12 mouse cellular contexts compared by ENCODE assay signal in the genomic region with DNA sequence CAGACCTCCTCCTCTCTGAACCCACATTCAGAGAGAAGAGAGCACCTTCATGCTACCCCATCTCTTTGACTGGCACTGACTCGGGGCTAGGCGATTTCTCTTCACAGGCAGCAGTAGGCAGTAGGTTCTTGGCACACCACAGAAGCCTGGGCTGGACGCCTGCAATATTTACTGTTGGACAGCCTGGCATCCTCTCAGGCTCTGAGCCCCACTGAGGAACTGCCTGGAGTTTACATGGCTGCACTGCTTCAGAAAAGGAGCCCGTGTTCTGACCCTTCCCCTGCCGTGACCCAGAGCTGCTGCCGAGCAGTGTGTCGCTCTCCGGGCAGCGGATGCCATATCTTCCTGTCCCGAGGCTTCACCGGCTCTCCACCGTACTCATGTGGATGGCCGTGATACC.
"Had no signal": no experiment of that assay in that cellular context is flagged by ENCODE, and none has a peak within 500 bp of the region (broad histone marks: within the 10 kb centered on the region; RNA-seq: fewer than 3 reads in every experiment).

No protein-coding gene starts in this region.

- H3K27me3 ChIP-seq: limb, embryonic 15.5 days; liver, embryonic 12.5 days; neural tube, embryonic 13.5 days; stomach, embryonic 15.5 days had no signal

- H3K36me3 ChIP-seq: liver, embryonic 12.5 days had no signal

- DNase-seq: kidney, adult 8-10 months; lung, embryonic 14.5 days; lung, postnatal 10 days; retina, postnatal 1 day; thymus, adult 2 months; thymus, postnatal 25 days had no signal

- H3K9me3 ChIP-seq: limb, embryonic 15.5 days; stomach, embryonic 15.5 days had no signal

- H3K4me3 ChIP-seq: left cerebral cortex, adult 2 months; limb, embryonic 15.5 days; liver, embryonic 12.5 days; midbrain, embryonic 10.5 days; neural tube, embryonic 13.5 days; stomach, embryonic 15.5 days had no signal

- H3K4me1 ChIP-seq: limb, embryonic 15.5 days; liver, embryonic 12.5 days; neural tube, embryonic 13.5 days; stomach, embryonic 15.5 days had no signal

- H3K27ac ChIP-seq: left cerebral cortex, adult 2 months; limb, embryonic 15.5 days; liver, embryonic 12.5 days; midbrain, embryonic 10.5 days; neural tube, embryonic 13.5 days; stomach, embryonic 15.5 days had no signal
